Mouse (Mus musculus) lung, postnatal 0 days (tissue): ENCODE results near the gene Atp2c2. TPM values are rescaled to one million over a fixed set of nuclear protein-coding genes. Genes with fewer than 3 reads are reported as not detected.

Experiments used
- ATAC-seq: fragments of 200-750 bp; cut with Nextera tagmentation; 2 replicates; pipeline ENCODE4 v1.8.0; 2017; ENCODE audit warnings: moderate library complexity
- DNase-seq: peaks from one replicate; pipeline ENCODE4 v3.0.0-alpha.2; 2016; ENCODE audit warnings: low spot score
- H3K27ac ChIP-seq: fragments of 300-500 bp; sonication (generic); 2 replicates; pipeline ENCODE4 v1.5.1; 2014; ENCODE audit warnings: antibody characterized with exemption, mild to moderate bottlenecking, low read length, mixed read lengths
- H3K27me3 ChIP-seq: fragments of 300-500 bp; sonication (generic); replicated peaks from 2 replicates; pipeline ENCODE4 v1.6.1; 2014; ENCODE audit warnings: low read length, mixed read lengths; ENCODE audit not compliant: insufficient read depth
- H3K36me3 ChIP-seq: fragments of 300-500 bp; sonication (generic); 2 replicates; pipeline ENCODE4 v1.6.1; 2014; ENCODE audit warnings: low read length, mixed read lengths; ENCODE audit not compliant: insufficient read depth
- H3K4me1 ChIP-seq: fragments of 300-500 bp; sonication (generic); 2 replicates; pipeline ENCODE4 v1.6.1; 2014; ENCODE audit warnings: antibody characterized with exemption, low read depth, low read length, mixed read lengths; ENCODE audit not compliant: insufficient read depth
- H3K4me2 ChIP-seq: fragments of 300-500 bp; sonication (generic); replicated peaks from 2 replicates; pipeline ENCODE4 v1.6.1; 2014; ENCODE audit warnings: low read depth, mild to moderate bottlenecking, low read length, moderate library complexity, mixed read lengths
- H3K4me3 ChIP-seq: fragments of 300-500 bp; sonication (generic); 2 replicates; pipeline ENCODE4 v1.5.1; 2014; ENCODE audit warnings: low read depth, low read length
- H3K9ac ChIP-seq: fragments of 300-500 bp; sonication (generic); replicated peaks from 2 replicates; pipeline ENCODE4 v1.6.1; 2014; ENCODE audit warnings: low read depth, mild to moderate bottlenecking
- H3K9me3 ChIP-seq: fragments of 300-500 bp; sonication (generic); 2 replicates; pipeline ENCODE4 v1.6.1; 2016; ENCODE audit warnings: low read length, mixed read lengths
- CTCF ChIP-seq: IDR thresholded peaks from 2 replicates; pipeline ENCODE4 v1.5.1; 2016; ENCODE audit warnings: antibody characterized with exemption, mild to moderate bottlenecking
- EP300 ChIP-seq: IDR thresholded peaks from 2 replicates; pipeline ENCODE4 v1.6.1; 2016; ENCODE audit warnings: antibody characterized with exemption, mild to moderate bottlenecking, control low read depth
- WGBS: fragments of 180-500 bp; shearing (Covaris S2); extraction: QIAGEN DNeasy Blood & Tissue Kit; methylation state at CpG from one replicate; pipeline ENCODE4 v1.1.7; 2014; 5-methylcytosine and 5-hydroxymethylcytosine counted together
- polyA plus RNA-seq: library from polyadenylated mRNA; unstranded; fragments of >200 nt; fragmentation: Nextera tagmentation; extraction: Ambion mirVana; gene quantifications from 2 replicates; pipeline ENCODE4 v1.2.1, GENCODE M21; 2015

Atp2c2 gene
- polyA plus RNA-seq, 1 experiment from 2014 or later = 1.5 TPM

GRCm38 (mm10) chr8:119742409-119742808 is 42.6 kb downstream of the Atp2c2 start:
- TF ChIP-seq EP300 (no peak), CTCF (no peak)
- H3K9ac ChIP-seq = no peak overlapping the region
- no peak overlapping the region for H3K4me2 ChIP-seq
- H3K4me3 ChIP-seq = no peak overlapping the region
- H3K27ac ChIP-seq = no peak overlapping the region
- no peaks in the 10 kb centered on the region for H3K36me3 ChIP-seq
- no peaks in the 10 kb centered on the region for H3K4me1 ChIP-seq
- 81% methylated on average over 7 of the region's 7 CpGs for WGBS
- H3K27me3 ChIP-seq = no peaks in the 10 kb centered on the region
- DNase-seq (no peak), ATAC-seq (no peak)
- H3K9me3 ChIP-seq = no peaks in the 10 kb centered on the region

DNA sequence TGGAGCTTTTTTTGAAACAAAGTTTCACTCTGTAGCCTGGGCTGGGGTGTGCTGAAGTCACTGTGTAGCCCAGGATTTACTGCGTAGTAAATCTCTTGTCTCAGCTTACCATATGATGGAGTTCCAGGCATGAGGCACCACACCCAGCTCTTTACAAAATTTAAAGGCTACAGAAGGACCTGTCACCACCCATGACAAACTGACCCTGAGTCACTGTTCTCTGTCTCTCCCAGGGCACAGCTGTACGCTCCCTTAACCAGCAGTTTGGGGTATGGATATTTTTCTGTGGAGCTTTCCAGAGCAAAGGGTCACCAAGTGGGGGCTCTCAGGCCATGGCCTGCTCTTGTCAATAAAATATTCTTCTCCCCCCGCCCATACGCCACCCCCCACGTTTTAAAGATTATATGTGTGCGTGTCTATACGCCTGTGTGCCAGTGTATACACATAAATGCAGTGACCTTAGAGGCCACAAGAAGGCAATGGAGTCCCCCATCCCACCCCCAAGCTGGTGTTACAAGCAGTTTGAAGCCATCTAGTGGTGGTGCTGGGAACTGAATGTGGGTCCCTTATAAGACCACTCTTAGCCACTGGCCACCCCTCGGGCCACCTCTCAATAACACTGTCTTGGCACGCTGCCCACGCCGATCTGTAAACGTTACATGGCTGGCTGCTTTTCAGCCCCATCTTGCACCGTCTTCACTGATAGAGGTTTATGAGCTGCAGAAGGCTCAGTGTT is 43.6 kb downstream of the Atp2c2 start:
- peak; percentile 92 for TF ChIP-seq CTCF
- TF ChIP-seq EP300 = no peak
- peak; percentile 70 for DNase-seq
- H3K4me3 ChIP-seq = no peak overlapping the region
- H3K4me1 ChIP-seq = no peaks in the 10 kb centered on the region
- peak; percentile 82 for ATAC-seq
- H3K4me2 ChIP-seq = no peak overlapping the region
- no peaks in the 10 kb centered on the region for H3K9me3 ChIP-seq
- H3K9ac ChIP-seq = no peak overlapping the region
- WGBS = 40% methylated on average over 13 of the region's 13 CpGs
- H3K27me3 ChIP-seq = no peaks in the 10 kb centered on the region
- H3K36me3 ChIP-seq = no peaks in the 10 kb centered on the region
- H3K27ac ChIP-seq = no peak overlapping the region

DNA sequence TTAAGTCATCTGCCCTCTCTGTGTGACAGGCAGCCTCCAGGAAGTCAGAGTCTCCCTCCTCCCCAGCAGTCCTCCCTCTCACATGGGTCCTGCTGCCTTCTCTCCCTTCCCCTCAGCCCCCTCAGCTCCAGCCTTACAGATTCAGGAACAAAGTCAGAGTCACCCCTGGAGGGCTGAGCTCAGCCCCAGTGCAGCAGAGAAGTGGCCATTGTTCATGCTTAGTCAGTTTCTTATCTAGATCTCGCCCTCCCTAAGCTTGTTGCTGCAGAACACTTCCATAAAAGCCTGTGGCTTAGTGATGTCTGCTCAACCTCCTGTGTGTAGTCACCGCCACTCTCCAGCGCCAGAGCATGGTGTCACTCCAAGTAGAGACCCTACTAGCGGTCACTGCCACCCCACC is 44.8 kb downstream of the Atp2c2 start:
- Histone ChIP-seq H3K36me3 (no peaks in the 10 kb centered on the region), H3K27me3 (no peaks in the 10 kb centered on the region), H3K4me2 (no peak overlapping the region), H3K4me1 (no peaks in the 10 kb centered on the region), H3K27ac (no peak overlapping the region), H3K4me3 (no peak overlapping the region), H3K9ac (no peak overlapping the region), H3K9me3 (no peaks in the 10 kb centered on the region)
- no peak for DNase-seq
- ATAC-seq = no peak
- 70% methylated on average over 4 of the region's 4 CpGs for WGBS
- TF ChIP-seq EP300 = no peak
- TF ChIP-seq CTCF = no peak

DNA sequence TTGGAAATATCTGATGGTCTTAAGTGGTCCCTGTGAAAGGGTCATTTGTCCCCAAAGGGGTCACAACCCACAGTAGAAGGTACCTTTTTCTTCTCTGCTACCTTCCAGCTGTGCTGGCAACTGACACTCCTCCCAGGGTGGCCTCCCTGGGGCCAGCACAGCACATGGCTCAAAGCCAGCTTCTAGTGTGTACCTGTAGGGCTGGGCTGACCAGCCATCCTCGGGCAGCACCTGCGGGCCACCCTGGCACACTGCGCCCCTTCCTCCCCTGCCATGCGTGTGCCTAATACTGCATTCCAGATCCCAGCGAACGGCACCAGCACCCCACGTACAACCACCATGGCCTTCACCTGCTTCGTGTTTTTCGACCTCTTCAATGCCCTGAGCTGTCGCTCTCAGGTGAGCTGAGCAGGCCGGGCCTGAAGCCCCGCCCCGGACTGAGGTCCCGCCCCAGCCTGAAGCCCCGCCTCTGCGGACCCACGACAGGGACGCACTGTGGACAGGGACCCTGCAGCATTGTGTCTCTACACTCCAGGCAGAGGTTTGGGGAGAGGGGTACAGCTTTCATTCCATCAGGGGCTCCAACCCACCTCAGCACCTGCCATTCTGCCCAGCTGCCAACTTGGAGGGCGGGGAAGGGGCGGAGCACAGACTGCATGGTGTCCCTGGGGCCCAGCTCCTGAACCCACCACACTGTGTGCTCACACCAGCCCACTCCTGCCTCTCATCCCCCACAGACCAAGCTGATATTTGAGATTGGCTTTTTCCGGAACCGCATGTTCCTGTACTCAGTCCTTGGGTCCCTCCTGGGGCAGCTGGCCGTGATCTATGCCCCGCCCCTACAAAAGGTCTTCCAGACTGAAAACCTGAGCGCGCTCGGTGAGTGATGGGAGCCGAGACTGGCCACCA is 55.7 kb downstream of the Atp2c2 start:
- H3K9ac ChIP-seq = no peak overlapping the region
- TF ChIP-seq CTCF = no peak
- TF ChIP-seq EP300 = no peak

GRCm38 (mm10) chr8:119756147-119756461 is 56.3 kb downstream of the Atp2c2 start:
- H3K9me3 ChIP-seq = no peaks in the 10 kb centered on the region
- H3K9ac ChIP-seq = no peak overlapping the region
- H3K4me3 ChIP-seq = peak overlapping the region; percentile 23; the same call in 1 of the 2 replicates
- no peaks in the 10 kb centered on the region for H3K27me3 ChIP-seq
- DNase-seq = no peak
- WGBS = 69% methylated on average over 2 of the region's 2 CpGs
- peak overlapping the region; percentile 46 for H3K4me2 ChIP-seq
- H3K4me1 ChIP-seq = 0 out of 2 replicates have a peak, but pooled peaks cover 2% of the 10 kb centered on the region
- H3K27ac ChIP-seq = no peak overlapping the region
- no peak for TF ChIP-seq EP300
- no peak for TF ChIP-seq CTCF
- H3K36me3 ChIP-seq = no peaks in the 10 kb centered on the region
- no peak for ATAC-seq

More for the DNA sequence above, 55.7 kb downstream of the Atp2c2 start:
- no peaks in the 10 kb centered on the region for H3K36me3 ChIP-seq
- H3K27ac ChIP-seq = no peak overlapping the region
- peak overlapping the region; percentile 46 for H3K4me2 ChIP-seq
- H3K9me3 ChIP-seq = no peaks in the 10 kb centered on the region
- H3K4me1 ChIP-seq = 0 out of 2 replicates have a peak, but pooled peaks cover 2% of the 10 kb centered on the region
- peak; percentile 68 for ATAC-seq
- H3K27me3 ChIP-seq = no peaks in the 10 kb centered on the region
- 20% methylated on average over 28 of the region's 28 CpGs for WGBS
- peak; percentile 35 for DNase-seq
- peak overlapping the region; percentile 23; the same call in 1 of the 2 replicates for H3K4me3 ChIP-seq

DNA sequence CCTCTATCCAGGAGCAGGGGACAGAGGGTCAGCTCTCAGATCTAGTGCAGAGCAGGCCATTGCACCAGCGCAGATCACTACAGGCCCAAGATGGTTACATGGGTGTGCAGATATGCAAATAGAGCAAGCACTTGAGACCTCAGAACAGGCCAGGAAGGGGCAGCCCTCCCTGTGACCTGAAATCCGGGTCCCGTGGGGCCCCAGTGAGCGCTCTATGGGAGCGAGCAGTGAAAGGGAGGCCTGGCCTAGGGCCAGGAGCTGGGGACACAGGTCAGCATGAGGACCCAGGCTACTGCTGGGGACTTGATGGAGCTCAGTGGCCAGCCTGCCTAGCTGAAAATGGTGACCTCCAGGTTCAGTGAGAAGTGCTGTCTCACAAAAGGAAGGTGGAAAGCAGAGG is 56.7 kb downstream of the Atp2c2 start:
- H3K9me3 ChIP-seq = no peaks in the 10 kb centered on the region
- TF ChIP-seq EP300 (no peak), CTCF (no peak)
- no peak overlapping the region for H3K9ac ChIP-seq
- 0 out of 2 replicates have a peak, but pooled peaks cover 2% of the 10 kb centered on the region for H3K4me1 ChIP-seq
- H3K4me2 ChIP-seq = no peak overlapping the region
- H3K36me3 ChIP-seq = no peaks in the 10 kb centered on the region
- DNase-seq (no peak), ATAC-seq (peak; percentile 34)
- no peak overlapping the region for H3K27ac ChIP-seq
- H3K27me3 ChIP-seq = no peaks in the 10 kb centered on the region
- H3K4me3 ChIP-seq = no peak overlapping the region
- 55% methylated on average over 5 of the region's 5 CpGs for WGBS
